Mouse (Mus musculus) right cerebral cortex, postnatal 10 days (tissue): ENCODE results near the gene Pak2.
A peak's percentile ranks its signal among the peaks of the same experiment; 100 is the strongest.

Experiments used
- DNase-seq, 2 experiments: peaks; one replicate each; pipeline ENCODE4 v3.0.0; 2021; ENCODE audit warnings: low spot score in 2 of 2

Pak2 gene

GRCm38 (mm10) chr16:32002509-32003477 lies 76.3 kb downstream of the Pak2 start, which contains the start of gene Senp5:
Gene Senp5 (minus strand): TSS chr16:32003287.
- DNase-seq = peak; percentile 95

GRCm38 (mm10) chr16:31996371-31996770 lies 82.8 kb downstream of the Pak2 start:
- no peak for DNase-seq

- DNase-seq = no peak
Measured at GRCm38 (mm10) chr16:31993946-31994345, 85.2 kb downstream of the Pak2 start.

GRCm38 (mm10) chr16:31993195-31993594 lies 85.9 kb downstream of the Pak2 start:
- DNase-seq = no peak

GRCm38 (mm10) chr16:31992039-31992438 lies 87.1 kb downstream of the Pak2 start:
- DNase-seq = no peak

GRCm38 (mm10) chr16:31980946-31981345 lies 98.2 kb downstream of the Pak2 start:
- no peak for DNase-seq

GRCm38 (mm10) chr16:31979501-31979900 lies 99.6 kb downstream of the Pak2 start:
- DNase-seq = no peak

- DNase-seq = no peak
Measured at GRCm38 (mm10) chr16:31975258-31975657, 103.9 kb downstream of the Pak2 start.
